Mouse (Mus musculus): ENCODE results near the gene Slc50a1. TPM values are rescaled to one million over a fixed set of nuclear protein-coding genes. Genes with fewer than 3 reads are reported as not detected.

The Slc50a1 gene
- total RNA-seq (2014; rRNA removed; ENCODE audit: low replicate concordance) = 33.7 and 54.2 TPM in 2 replicates
- 50.7 and 52.0 TPM in 2 replicates for polyA plus RNA-seq (2015; fragmentation: Nextera tagmentation; extraction: Ambion mirVana)

- H3K27me3 ChIP-seq (ENCODE audit: control insufficient read depth, insufficient read depth, low read length) = no peaks in the 10 kb centered on the region
- peak; percentile 67 for ATAC-seq (ENCODE audit: insufficient read depth, low read depth)
- H3K4me1 ChIP-seq (ENCODE audit: control insufficient read depth, insufficient read depth) = peaks cover 20% of the 10 kb centered on the region
- H3K36me3 ChIP-seq (replicated peaks; ENCODE audit: control insufficient read depth, insufficient read depth, low read length) = peaks cover 28% of the 10 kb centered on the region
- DNase-seq (ENCODE audit: low spot score) = peak; percentile 60
- peak within 1 kb of the TSS; percentile 77 for H3K4me2 ChIP-seq (ENCODE audit: low read depth, low read length)
- peak within 1 kb of the TSS; percentile 65 for H3K4me3 ChIP-seq (ENCODE audit: low read depth, low read length)
- 0 out of 2 replicates have a peak, but pooled peaks have one; percentile 18 for TF ChIP-seq EP300 (IDR thresholded peaks at IDR 0.05; ENCODE audit: low read depth)
- TF ChIP-seq CTCF (IDR thresholded peaks at IDR 0.05; ENCODE audit: low read depth) = peak; percentile 39
- WGBS = 2% methylated on average over 39 of the region's 39 CpGs
- peak within 1 kb of the TSS; percentile 71 for H3K9ac ChIP-seq (replicated peaks; ENCODE audit: low read depth, low read length)
- H3K9me3 ChIP-seq (replicated peaks; ENCODE audit: control insufficient read depth, low read length) = no peaks in the 10 kb centered on the region
- H3K27ac ChIP-seq (ENCODE audit: low read depth) = peak within 1 kb of the TSS; percentile 85
Observed at GRCm38 (mm10) chr3:89270051-89270755, at the start of gene Slc50a1. Slc50a1 (minus strand) TSS chr3:89270570.

- Histone ChIP-seq H3K9ac (replicated peaks; ENCODE audit: low read depth, low read length) (no peak overlapping the region), H3K4me2 (ENCODE audit: low read depth, low read length) (peak overlapping the region; percentile 91), H3K36me3 (replicated peaks; ENCODE audit: control insufficient read depth, insufficient read depth, low read length) (no peaks in the 10 kb centered on the region), H3K27ac (ENCODE audit: low read depth) (no peak overlapping the region), H3K4me1 (ENCODE audit: control insufficient read depth, insufficient read depth) (peaks cover 45% of the 10 kb centered on the region), H3K27me3 (ENCODE audit: control insufficient read depth, insufficient read depth, low read length) (peaks cover 82% of the 10 kb centered on the region), H3K9me3 (replicated peaks; ENCODE audit: control insufficient read depth, low read length) (no peaks in the 10 kb centered on the region), H3K4me3 (ENCODE audit: low read depth, low read length) (peak overlapping the region; percentile 58)
- 3% methylated on average over 53 of the region's 58 CpGs for WGBS
- ATAC-seq (ENCODE audit: insufficient read depth, low read depth) (no peak), DNase-seq (ENCODE audit: low spot score) (no peak)
- TF ChIP-seq CTCF (IDR thresholded peaks at IDR 0.05; ENCODE audit: low read depth) = no peak
- TF ChIP-seq EP300 (IDR thresholded peaks at IDR 0.05; ENCODE audit: low read depth) = no peak
Observed at GRCm38 (mm10) chr3:89319591-89320350, 49.4 kb upstream of the Slc50a1 start.

GRCm38 (mm10) chr3:89318971-89319590 is 48.7 kb upstream of the Slc50a1 start:
- WGBS = 16% methylated on average over 21 of the region's 21 CpGs
- TF ChIP-seq CTCF (IDR thresholded peaks at IDR 0.05; ENCODE audit: low read depth) (no peak), EP300 (IDR thresholded peaks at IDR 0.05; ENCODE audit: low read depth) (no peak)
- ATAC-seq (ENCODE audit: insufficient read depth, low read depth) (no peak), DNase-seq (ENCODE audit: low spot score) (no peak)
- H3K9ac ChIP-seq (replicated peaks; ENCODE audit: low read depth, low read length) = no peak overlapping the region
- H3K4me2 ChIP-seq (ENCODE audit: low read depth, low read length) = peak overlapping the region; percentile 91
- peak overlapping the region; percentile 58 for H3K4me3 ChIP-seq (ENCODE audit: low read depth, low read length)
- peaks cover 50% of the 10 kb centered on the region for H3K4me1 ChIP-seq (ENCODE audit: control insufficient read depth, insufficient read depth)
- H3K27ac ChIP-seq (ENCODE audit: low read depth) = no peak overlapping the region
- no peaks in the 10 kb centered on the region for H3K36me3 ChIP-seq (replicated peaks; ENCODE audit: control insufficient read depth, insufficient read depth, low read length)
- H3K27me3 ChIP-seq (ENCODE audit: control insufficient read depth, insufficient read depth, low read length) = peaks cover 80% of the 10 kb centered on the region
- no peaks in the 10 kb centered on the region for H3K9me3 ChIP-seq (replicated peaks; ENCODE audit: control insufficient read depth, low read length)

GRCm38 (mm10) chr3:89318316-89318715 is 47.9 kb upstream of the Slc50a1 start:
- Histone ChIP-seq H3K27ac (ENCODE audit: low read depth) (no peak overlapping the region), H3K9me3 (replicated peaks; ENCODE audit: control insufficient read depth, low read length) (no peaks in the 10 kb centered on the region), H3K27me3 (ENCODE audit: control insufficient read depth, insufficient read depth, low read length) (peaks cover 72% of the 10 kb centered on the region), H3K4me3 (ENCODE audit: low read depth, low read length) (no peak overlapping the region), H3K36me3 (replicated peaks; ENCODE audit: control insufficient read depth, insufficient read depth, low read length) (no peaks in the 10 kb centered on the region), H3K4me2 (ENCODE audit: low read depth, low read length) (no peak overlapping the region), H3K9ac (replicated peaks; ENCODE audit: low read depth, low read length) (no peak overlapping the region), H3K4me1 (ENCODE audit: control insufficient read depth, insufficient read depth) (peaks cover 50% of the 10 kb centered on the region)
- no peak for DNase-seq (ENCODE audit: low spot score)
- ATAC-seq (ENCODE audit: insufficient read depth, low read depth) = no peak
- TF ChIP-seq EP300 (IDR thresholded peaks at IDR 0.05; ENCODE audit: low read depth) = no peak
- TF ChIP-seq CTCF (IDR thresholded peaks at IDR 0.05; ENCODE audit: low read depth) = no peak
- 81% methylated on average over 8 of the region's 8 CpGs for WGBS

- DNase-seq (ENCODE audit: low spot score) (no peak), ATAC-seq (ENCODE audit: insufficient read depth, low read depth) (no peak)
- H3K9me3 ChIP-seq (replicated peaks; ENCODE audit: control insufficient read depth, low read length) = no peaks in the 10 kb centered on the region
- no peak overlapping the region for H3K4me3 ChIP-seq (ENCODE audit: low read depth, low read length)
- TF ChIP-seq EP300 (IDR thresholded peaks at IDR 0.05; ENCODE audit: low read depth) = no peak
- H3K27ac ChIP-seq (ENCODE audit: low read depth) = no peak overlapping the region
- H3K9ac ChIP-seq (replicated peaks; ENCODE audit: low read depth, low read length) = no peak overlapping the region
- peaks cover 62% of the 10 kb centered on the region for H3K27me3 ChIP-seq (ENCODE audit: control insufficient read depth, insufficient read depth, low read length)
- H3K4me1 ChIP-seq (ENCODE audit: control insufficient read depth, insufficient read depth) = peaks cover 44% of the 10 kb centered on the region
- 65% methylated on average over 6 of the region's 6 CpGs for WGBS
- H3K36me3 ChIP-seq (replicated peaks; ENCODE audit: control insufficient read depth, insufficient read depth, low read length) = no peaks in the 10 kb centered on the region
- no peak overlapping the region for H3K4me2 ChIP-seq (ENCODE audit: low read depth, low read length)
Observed at GRCm38 (mm10) chr3:89317246-89317645, 46.9 kb upstream of the Slc50a1 start.

Data from heart, postnatal 0 days (tissue).